Mouse (Mus musculus) layer of hippocampus, adult 2 months (tissue): ENCODE results near the gene Mpped1. TPM values are rescaled to one million over a fixed set of nuclear protein-coding genes. Genes with fewer than 3 reads are reported as not detected.

Experiments used
- DNase-seq, 2 experiments: peaks; one replicate each; pipeline ENCODE4 v3.0.0; 2022; ENCODE audit warnings: low spot score in 2 of 2
- H3K27ac ChIP-seq: fragments of 200-600 bp; 2 replicates; pipeline ENCODE4 v1.8.1; 2022
- H3K4me3 ChIP-seq: fragments of 200-600 bp; 2 replicates; pipeline ENCODE4 v1.8.1; 2022; ENCODE audit warnings: mild to moderate bottlenecking
- CTCF ChIP-seq: fragments of 200-600 bp; conservative IDR thresholded peaks from 2 replicates; pipeline ENCODE4 v1.8.1; 2022; ENCODE audit warnings: antibody characterized with exemption, mild to moderate bottlenecking, moderate library complexity
- total RNA-seq, 2 experiments: library from RNA; stranded (reverse); gene quantifications; 2 replicates each; pipeline ENCODE4 v1.2.3; 2021

The Mpped1 gene
- total RNA-seq, 2 experiments from 2014 or later, result 164 to 170 TPM

GRCm38 (mm10) chr15:83814106-83814505 is 34.8 kb downstream of the Mpped1 start:
- DNase-seq, result no peak
- Histone ChIP-seq H3K4me3 (no peak overlapping the region), H3K27ac (no peak overlapping the region)
- TF ChIP-seq CTCF, result no peak

GRCm38 (mm10) chr15:83828011-83828410 is 48.7 kb downstream of the Mpped1 start:
- H3K4me3 ChIP-seq, result no peak overlapping the region
- DNase-seq, result peak in 1 of 2 experiments; percentile 51
- no peak for TF ChIP-seq CTCF
- H3K27ac ChIP-seq, result peak overlapping the region; percentile 74

GRCm38 (mm10) chr15:83829226-83829625 is 50.0 kb downstream of the Mpped1 start:
- peak overlapping the region; percentile 74 for H3K27ac ChIP-seq
- peak; percentile 33 to 49 for DNase-seq
- no peak for TF ChIP-seq CTCF

GRCm38 (mm10) chr15:83832265-83832664 is 53.0 kb downstream of the Mpped1 start:
- Histone ChIP-seq H3K27ac (peak overlapping the region; percentile 48; the same call in 1 of the 2 replicates), H3K4me3 (no peak overlapping the region)
- no peak for TF ChIP-seq CTCF
- no peak for DNase-seq

More at GRCm38 (mm10) chr15:83829226-83829625, 50.0 kb downstream of the Mpped1 start:
- H3K4me3 ChIP-seq, result no peak overlapping the region

GRCm38 (mm10) chr15:83840950-83841719 is 61.9 kb downstream of the Mpped1 start:
- peak in 1 of 2 experiments; percentile 38 for DNase-seq
- peak overlapping the region; percentile 64 for H3K27ac ChIP-seq
- TF ChIP-seq CTCF, result no peak
- no peak overlapping the region for H3K4me3 ChIP-seq

GRCm38 (mm10) chr15:83842419-83842818 is 63.2 kb downstream of the Mpped1 start:
- DNase-seq, result no peak
- Histone ChIP-seq H3K4me3 (no peak overlapping the region), H3K27ac (peak overlapping the region; percentile 64)
- no peak for TF ChIP-seq CTCF

- Histone ChIP-seq H3K4me3 (no peak overlapping the region), H3K27ac (peak overlapping the region; percentile 80)
- no peak for DNase-seq
- TF ChIP-seq CTCF, result no peak
These were observed 63.9 kb downstream of the Mpped1 start for GRCm38 (mm10) chr15:83842915-83843789.

- TF ChIP-seq CTCF, result no peak
- DNase-seq, result no peak
- H3K4me3 ChIP-seq, result no peak overlapping the region
- peak overlapping the region; percentile 70 for H3K27ac ChIP-seq
These were observed 66.5 kb downstream of the Mpped1 start for GRCm38 (mm10) chr15:83845734-83846133.

- no peak for TF ChIP-seq CTCF
- H3K4me3 ChIP-seq, result no peak overlapping the region
- no peak for DNase-seq
- H3K27ac ChIP-seq, result peak overlapping the region; percentile 70
These were observed 67.3 kb downstream of the Mpped1 start for GRCm38 (mm10) chr15:83846592-83846991.

GRCm38 (mm10) chr15:83847512-83847911 is 68.2 kb downstream of the Mpped1 start:
- Histone ChIP-seq H3K4me3 (no peak overlapping the region), H3K27ac (peak overlapping the region; percentile 65)
- TF ChIP-seq CTCF, result no peak
- DNase-seq, result no peak

- no peak overlapping the region for H3K4me3 ChIP-seq
- peak overlapping the region; percentile 81 for H3K27ac ChIP-seq
- no peak for TF ChIP-seq CTCF
- DNase-seq, result peak in 1 of 2 experiments; percentile 49
These were observed 68.9 kb downstream of the Mpped1 start for GRCm38 (mm10) chr15:83848193-83848592.

- Histone ChIP-seq H3K4me3 (no peak overlapping the region), H3K27ac (peak overlapping the region; percentile 48; the same call in 1 of the 2 replicates)
- DNase-seq, result peak; percentile 46 to 76
- TF ChIP-seq CTCF, result peak; percentile 39
These were observed 74.1 kb downstream of the Mpped1 start for GRCm38 (mm10) chr15:83853400-83853811.

- DNase-seq, result peak; percentile 77 to 85
- TF ChIP-seq CTCF, result peak; percentile 100
- no peak overlapping the region for H3K27ac ChIP-seq
- H3K4me3 ChIP-seq, result no peak overlapping the region
These were observed 77.9 kb downstream of the Mpped1 start for GRCm38 (mm10) chr15:83857129-83857528.
